Mouse (Mus musculus) kidney, postnatal 14 days (tissue): ENCODE data around the gene Tom1l2.

Source experiments
- DNase-seq: peaks from one replicate; pipeline ENCODE4 v3.0.0; 2022; ENCODE audit warnings: mixed read lengths

The Tom1l2 gene

DNA sequence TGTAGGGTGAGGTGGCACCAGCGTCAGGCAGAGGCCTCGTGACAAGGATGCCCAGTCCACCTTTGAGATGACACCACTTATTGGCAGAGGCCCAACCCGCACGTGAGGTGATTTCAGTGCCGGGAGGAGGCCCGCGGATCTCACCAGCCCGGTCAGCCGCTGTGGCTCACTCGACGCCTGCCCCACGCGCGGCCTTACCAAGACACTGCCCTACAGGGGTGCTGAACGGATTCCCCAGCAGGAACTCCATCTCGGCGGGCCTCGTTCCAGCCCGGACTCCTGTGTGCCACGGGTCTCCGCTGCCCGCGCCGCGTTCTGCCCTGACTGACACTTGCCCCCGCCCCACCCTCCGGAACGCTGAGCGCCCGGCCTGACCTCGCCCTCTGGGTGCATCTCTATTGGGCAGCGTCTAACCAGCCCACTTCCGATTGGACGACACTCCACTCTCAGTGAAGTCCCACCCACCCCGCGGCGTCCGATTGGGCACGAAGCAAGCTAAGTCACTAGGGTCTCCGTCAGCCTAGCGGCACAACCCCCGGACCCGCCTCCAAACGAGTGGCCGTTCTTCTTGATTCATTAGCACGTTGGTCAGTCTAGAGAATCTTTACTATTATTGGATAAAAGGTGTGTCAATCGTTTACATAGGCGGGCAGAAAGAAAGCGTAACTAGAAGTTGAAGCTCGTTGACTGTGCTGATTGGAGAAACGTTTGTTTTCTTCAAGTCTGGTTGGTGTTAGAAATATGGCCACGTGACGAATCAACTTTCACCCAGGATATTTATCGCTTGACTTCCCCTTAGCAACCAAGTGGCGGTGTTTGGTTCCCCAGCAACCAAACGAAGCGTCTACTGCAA, at the start of gene Tom1l2, which contains the start of gene Drc3:
TSS of gene Tom1l2 (minus strand) at position 347 of the 853 bp plus-strand sequence.
TSS of gene Drc3 (plus strand) at position 771 of the 853 bp plus-strand sequence.
- peak; percentile 100 for DNase-seq

DNA sequence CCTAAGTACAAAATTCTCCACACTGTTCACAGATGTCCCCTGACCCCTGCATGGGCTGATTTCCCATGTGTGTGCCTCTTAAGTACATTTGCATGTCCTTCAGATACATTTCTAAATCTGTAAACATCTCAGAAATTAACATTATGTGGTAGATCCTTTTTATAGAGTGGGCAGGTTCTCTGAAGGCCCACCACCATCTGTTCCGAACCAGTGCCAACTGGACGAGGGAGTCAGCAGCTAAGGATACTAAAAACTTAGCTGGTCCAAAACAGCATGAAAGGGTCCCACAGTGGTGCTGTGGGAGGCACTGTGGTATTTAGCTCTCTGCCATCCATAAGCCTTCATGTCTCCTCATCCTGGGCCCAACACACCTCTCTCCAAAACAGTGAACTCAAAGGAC, 44.5 kb upstream of the Tom1l2 start:
- no peak for DNase-seq

DNA sequence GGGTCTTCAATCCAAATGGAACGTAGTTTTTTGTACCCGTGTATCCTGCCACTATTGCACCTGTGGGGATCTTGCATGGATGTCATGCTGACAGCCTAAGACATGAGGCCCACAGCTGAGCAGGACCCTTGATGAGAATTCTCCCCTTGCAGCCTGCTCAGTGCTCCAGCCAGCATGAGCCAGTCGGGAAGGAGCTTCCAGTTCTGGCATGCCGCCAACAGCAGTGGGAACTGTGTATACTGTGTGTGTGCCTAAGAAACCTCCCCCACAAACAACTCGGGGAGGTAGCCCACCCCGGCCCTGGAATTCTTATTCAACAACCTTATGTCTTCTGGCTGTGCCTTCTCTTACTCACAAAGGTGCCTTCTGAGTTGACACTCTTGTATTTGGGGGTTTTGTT, 43.8 kb upstream of the Tom1l2 start:
- DNase-seq, result peak; percentile 29

DNA sequence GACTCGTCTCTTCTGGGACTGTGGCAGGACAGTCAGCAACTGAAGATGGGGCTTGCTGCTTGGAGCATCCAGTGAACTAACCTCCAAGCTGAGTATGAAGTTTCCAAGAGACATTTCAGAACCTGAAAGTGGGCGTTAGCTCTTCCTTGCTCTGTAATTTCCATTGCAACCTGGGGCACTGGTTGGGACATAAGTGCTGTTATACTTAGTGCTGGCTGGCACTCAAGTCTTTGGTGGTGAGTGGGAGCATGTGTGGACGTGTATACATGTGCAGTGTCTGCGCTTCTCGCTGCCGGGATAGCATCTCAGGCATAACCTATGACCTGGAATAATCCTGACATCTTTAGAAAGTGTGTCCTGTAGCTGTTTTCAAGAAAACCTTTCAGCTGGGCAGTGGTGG, 38.6 kb upstream of the Tom1l2 start:
- DNase-seq, result no peak

DNA sequence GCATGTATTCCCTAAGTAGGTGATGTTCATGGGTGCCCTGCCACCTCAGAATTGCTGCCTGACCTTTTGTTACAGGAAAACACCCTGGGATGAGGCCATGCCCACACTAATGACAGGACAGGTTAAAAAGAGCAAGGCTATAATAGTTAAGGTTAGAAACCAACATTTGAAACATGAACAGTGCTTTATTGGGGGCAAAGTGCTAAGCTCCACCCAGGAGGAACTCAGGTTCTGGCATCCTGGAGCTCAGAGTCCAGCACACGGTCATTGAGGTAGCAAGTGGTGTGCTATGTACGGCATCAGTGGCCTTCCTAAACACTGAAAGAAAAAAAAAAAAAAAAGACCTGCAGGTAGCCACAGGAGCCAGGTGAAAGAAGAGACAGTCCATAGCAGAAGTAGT, 35.2 kb upstream of the Tom1l2 start:
- no peak for DNase-seq

DNA sequence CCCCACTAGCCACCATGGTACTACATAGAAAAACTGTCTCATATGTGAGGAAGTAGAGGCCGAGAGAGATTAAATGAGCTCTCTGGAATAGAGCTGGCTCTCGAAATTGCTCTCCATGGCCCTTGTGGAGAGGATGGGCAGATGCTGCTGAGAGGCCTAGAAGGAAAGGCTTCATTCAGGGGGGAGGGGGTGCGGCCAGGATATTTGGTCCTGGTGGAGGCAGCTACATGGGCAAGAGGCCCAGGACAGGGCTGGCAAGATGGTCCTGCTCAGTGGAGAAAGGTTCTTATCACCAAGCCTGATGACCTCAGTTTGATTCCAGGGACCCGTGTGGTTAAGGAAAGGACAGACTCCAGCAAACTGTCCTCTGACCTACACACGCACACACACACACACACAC, 33.2 kb upstream of the Tom1l2 start:
- no peak for DNase-seq

DNA sequence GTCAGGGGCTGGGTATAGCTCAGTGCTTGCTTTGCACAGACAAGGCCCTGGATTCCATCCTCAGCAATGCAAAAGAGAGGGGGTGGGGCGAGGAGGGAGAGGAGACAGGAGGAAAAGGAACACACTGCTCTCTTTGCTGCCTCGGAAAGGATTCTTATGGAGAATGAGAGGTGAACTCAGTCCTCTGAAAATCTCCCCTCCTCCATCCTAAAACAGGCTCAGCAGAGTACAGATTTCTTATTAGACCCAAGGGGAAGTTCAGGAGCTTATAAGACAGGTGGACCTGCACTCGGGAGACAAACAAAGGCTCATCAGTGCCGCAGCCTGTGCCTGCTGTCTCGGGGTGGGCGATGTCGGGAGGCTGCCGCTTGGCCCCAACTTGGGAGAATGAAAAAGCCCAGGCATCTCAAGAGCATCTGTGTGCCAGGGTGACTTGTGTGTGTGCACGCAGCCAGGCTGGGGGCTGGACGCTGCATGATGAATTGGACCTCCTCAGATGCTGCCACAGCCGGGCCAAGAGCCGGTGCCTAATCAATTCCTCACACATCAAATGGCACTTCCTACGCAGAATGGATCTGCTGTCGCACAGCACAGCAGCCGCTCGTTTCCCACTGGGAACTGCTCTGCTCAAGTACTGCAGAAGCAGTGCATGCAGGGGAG, 32.2 kb upstream of the Tom1l2 start:
- DNase-seq, result no peak

DNA sequence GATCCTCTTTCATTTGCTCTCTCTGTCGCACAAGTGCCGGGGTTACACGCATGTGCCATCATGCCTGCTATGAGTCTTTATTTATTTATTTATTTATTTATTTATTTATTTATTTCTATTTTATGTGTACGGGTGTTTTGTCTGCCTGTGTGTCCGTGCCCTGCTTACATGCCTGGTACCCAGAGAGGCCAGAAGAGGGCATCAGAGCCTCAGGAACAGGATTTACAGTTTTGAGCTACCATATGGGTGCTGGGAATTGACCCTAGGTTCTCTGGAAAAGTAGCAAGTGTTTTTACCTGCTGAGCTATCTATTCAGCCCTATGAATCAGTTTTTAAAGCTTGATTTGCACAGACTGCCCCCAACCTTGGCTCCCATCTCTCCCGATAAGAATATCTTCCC, 30.8 kb upstream of the Tom1l2 start:
- no peak for DNase-seq

DNA sequence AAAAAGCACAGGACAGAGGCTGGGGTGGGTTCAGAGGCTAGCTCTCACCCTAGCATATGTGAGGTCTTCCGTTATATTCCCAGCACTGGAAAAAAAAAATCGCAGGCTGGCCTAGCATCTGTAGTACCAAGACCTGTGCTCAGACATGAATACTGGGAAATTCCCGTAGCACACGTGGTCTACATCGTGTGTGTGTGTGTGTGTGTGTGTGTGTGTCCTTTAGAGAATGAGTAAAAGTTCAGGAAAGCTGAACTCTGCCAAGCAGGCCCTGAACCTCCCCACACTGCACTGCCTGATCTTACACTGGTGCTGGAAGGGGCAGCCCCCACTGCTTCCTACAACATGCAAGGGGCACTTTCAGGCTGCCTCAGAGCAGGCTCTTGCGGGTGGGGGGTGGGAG, 21.8 kb upstream of the Tom1l2 start:
- no peak for DNase-seq

DNA sequence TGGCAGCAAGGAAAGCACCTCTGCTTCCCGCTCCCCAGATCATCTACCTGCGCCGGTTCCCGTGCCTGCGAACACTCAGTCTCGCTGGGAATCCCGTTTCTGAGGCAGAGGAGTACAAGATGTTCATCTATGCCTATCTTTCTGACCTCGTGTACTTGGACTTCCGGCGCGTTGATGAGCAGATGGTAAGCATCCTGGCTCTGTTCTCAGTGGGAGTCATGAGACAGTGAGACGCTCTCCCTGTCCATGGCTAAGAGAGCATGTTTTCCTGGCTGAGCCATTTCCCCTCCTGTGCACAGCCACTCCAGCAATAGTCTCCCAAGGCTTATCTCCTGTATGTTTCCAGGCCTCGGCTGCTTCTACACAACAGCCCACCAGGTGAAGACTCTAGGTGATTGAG, 17.7 kb upstream of the Tom1l2 start:
- DNase-seq, result no peak

DNA sequence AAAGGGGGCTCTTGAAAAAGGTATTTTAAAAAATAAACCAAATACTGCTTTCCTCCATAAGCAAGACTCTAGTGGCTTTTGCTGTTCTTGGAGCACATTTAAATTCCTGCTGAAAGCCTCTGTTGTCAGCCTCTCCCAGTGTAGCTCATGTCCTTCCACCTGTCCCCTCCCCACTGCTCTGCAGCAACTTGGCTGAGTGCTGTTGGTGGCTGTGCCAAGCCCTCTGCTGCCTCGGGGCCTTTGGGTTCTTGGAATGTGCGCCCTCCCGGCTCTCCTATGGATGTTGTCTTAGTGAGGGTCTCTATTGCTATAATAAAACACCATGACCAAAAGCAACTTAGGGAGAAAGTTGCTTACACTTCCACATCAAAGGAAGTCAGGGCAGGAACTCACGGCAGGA, 16.7 kb upstream of the Tom1l2 start:
- DNase-seq, result no peak

DNA sequence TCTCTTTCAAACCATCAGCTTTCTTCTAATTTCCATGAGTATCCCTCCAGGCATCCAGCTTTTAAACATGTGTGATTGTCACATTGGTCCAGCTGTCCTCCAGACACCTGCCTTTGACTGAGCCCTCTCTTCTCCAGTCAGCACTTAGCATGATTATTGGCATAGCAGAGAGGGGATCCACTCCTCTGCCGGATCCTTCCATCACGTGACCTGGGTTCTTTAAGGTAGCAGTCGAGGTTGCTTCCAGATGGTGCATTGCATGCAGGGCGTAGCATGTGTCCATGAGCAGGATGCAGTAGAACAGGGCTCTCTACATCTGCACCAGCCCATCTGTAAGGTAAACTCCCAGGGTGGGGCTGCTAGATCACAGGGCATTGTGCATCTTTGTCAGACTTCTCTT, 16.2 kb upstream of the Tom1l2 start:
- no peak for DNase-seq

DNA sequence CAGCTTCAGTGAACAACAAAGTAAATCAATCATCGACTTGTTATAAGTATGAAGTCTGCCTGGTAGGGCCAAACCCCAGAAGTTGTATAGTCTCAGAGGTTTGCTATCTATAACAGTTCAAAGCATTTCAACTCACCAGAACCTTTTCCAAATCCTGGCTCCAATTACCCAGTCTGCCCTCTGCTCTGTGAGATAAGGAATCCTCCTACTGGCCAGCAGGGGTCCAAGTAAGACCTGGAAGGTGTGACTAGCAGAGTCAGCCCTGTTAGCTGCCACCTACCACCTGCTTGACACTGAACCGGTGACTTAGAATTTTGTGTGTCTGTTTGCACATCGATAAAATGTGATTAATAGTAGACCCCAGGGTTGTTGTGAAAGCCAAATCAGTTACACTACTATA, 14.6 kb upstream of the Tom1l2 start:
- no peak for DNase-seq

DNA sequence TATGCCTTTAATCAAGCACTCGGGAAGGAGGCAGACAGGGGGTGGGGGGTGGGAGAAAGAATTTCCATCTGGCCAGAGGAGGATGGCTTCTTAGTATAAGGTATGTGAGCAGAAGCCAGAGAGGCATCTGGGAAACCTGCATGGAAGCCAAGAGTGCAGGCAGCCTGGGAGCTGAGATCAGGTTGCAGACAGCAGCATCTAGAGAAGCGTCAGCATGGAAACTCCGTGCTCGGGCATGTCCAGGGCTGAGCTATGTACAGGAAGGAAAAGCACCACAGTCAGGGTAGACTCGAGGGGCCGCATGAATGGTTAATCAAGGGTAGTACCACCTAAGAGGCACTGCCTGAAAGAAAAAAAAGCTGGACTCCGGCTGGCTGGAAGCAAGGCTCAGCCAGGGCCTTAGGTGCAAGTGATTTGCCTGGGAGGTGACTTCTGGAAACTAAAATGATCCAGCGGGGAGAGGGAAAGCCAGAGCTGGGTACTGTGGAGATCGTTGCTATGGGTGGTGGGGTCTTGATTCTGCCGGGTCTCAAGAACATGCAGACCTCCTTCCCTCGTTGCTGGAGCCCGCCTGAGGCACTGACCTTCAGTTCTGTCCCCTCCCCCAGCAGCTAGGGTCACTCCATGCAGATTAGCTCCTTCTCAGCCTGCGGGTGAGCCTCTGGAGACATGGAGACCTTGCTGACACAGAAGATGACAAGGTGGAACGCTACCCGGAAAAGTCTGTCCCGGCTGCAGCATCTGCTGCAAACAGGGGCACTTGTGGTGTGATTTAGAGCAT, 13.7 kb upstream of the Tom1l2 start:
- no peak for DNase-seq

DNA sequence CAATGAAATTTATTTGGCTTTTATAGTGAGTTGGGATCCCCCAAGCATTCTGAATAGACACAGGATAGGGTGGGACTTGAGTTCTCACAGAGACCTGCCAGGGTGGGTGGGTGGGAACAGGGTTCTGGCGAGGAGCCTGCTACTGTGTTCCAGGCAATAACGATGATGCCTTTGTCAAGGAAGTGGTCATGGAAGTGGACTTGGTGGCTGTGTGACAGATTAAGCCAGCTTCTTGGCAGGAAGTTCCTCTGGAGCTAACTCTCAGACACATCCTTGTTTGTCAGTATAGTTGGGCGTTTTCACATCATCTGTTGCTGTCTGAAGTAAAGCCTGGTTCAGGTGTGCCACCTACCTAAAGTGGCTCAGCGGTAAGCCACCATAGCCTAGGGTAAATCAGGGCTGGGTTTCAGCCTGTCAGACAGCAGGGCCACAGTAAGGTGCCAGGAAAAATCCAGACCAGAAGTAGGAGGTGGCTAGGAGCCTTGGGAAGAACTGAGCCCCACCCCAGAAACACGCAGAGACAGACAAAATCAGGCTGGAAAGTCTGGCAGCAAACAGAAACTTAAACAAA, 8.0 kb upstream of the Tom1l2 start:
- DNase-seq, result peak; percentile 52

DNA sequence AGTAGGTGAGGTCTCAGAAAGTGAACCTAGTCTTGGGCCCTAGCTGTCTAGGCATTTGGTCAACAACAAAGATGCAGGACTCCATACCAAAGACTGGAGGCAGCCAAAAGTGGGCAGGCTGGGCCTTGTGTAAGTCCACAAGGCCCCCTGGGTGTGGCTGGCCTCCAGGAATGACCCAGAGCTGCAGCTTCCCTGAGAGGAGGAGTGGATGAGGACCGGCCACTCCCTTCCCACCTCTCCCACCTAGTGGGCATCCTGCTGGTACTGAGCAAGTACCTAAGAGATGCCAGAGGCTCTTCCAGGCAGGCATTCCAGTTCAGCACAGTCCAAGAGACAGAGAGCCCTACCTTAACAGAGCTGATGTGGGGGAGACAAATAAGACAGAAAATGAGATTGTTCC, 7.2 kb upstream of the Tom1l2 start:
- no peak for DNase-seq

DNA sequence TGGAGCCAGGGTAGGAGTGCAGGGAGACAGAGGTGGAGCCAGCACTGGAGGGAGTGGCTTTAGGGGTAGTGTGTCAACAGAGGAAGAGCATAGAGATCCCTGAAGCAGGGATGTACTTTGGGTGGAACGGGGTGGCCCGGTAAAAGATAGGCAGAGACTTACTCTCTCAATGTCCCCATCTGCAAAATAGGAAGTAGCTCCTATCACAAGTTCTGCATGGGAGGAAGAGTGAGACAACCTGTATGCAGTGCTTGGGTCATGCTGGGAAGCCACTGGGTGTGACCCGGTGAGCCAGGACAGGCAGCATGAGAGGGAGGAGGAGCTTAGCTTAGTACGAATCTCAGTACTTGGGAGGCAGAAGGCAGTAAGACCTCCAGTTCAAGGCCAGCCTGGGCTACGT, 6.4 kb upstream of the Tom1l2 start:
- DNase-seq, result no peak

DNA sequence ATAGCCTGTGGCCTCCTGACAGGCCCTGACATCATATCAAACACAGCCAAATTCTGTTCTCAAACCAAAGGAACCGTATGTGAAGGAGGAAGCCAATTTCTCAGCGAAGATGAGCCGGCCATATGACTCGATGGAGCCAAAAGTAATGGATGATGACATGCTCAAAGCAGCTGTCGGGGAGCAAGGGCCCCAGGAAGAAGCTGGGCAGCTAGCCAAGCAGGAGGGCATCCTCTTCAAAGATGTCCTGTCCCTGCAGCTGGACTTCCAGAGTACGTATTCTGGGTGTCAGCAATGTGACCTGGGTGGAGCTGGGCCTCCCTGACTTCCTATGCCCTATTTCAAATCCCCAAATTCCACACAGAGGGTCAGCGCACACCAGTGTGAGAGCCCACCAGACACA, 5.8 kb upstream of the Tom1l2 start:
- DNase-seq, result no peak

DNA sequence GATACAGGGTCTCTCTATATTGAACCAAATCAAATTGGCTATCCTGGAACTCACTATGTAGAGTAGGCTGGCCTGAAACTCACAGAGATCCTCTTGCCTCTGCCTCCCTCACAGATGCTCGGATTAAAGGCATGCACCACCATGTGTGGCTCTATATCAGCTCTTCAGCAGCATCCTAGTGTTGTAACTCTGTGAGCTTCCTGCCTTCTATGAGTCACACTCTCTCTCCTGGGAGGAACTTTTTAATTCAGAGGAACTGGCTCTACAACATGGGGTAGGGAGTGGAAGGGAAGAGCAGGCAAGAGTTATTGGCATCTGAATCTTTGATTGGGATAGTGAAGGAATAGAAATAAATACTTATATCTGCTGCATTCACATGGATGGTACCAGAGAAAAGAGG, 4.4 kb upstream of the Tom1l2 start:
- DNase-seq, result no peak

DNA sequence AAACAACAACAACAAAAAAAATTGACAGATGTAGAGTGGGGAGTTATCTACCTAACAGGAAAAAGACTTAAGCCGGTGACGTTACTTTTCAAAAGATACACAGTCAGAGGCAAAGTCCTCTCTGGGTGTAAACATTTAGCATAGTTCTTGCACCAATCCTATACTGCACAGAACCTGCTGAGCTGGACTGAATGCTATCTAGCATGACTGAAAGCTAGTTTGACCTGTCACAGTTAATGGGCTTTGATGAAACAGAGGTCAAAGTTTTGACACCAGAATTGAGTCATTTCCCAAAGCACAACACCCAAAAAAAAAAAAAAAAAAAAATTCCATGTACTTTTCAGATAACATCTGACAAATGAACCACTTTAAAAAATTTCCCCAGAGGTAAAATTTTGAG, 3.2 kb upstream of the Tom1l2 start:
- DNase-seq, result no peak

DNA sequence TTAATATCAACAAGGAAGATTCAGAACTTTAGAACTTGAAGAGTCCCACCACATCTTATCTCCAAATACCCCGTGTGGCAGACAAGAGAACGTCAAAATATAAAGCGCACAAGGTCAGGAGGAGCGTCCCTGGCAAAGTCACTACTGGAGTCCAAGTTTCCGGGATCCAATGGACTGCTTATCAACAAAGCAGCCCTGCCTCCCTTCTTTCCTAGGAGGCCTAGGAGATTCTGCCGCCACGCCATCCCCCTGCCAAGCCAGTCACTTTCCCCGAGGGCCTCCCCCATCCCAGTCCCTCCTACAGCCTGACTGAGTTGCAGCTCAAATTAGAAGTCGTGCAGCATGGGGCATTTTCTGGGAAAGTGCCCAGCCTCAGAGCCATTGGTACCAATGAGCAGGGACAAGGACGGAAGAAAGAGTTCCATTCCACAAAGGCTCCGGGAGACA, 757 bp downstream of the Tom1l2 start:
- peak; percentile 43 for DNase-seq

DNA sequence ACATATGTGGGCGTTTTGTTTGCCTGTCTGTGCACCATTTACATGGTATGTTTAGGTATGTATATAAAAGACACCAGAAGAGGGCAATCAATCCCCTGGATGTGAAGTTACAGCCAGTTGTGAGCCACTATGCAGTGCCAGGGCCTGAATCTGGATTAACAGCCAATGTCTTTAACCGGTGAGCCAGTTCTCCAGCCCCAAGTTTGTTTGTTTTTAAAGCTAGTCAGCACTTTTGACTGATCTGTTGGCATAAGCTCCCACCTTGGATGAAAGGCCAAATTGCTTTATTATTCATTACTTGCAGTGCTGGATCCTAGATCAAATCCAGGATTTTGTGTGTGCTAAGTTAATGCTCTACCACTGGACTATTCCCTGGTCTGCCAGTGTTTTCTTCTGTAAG, 1.3 kb downstream of the Tom1l2 start:
- peak; percentile 47 for DNase-seq

DNA sequence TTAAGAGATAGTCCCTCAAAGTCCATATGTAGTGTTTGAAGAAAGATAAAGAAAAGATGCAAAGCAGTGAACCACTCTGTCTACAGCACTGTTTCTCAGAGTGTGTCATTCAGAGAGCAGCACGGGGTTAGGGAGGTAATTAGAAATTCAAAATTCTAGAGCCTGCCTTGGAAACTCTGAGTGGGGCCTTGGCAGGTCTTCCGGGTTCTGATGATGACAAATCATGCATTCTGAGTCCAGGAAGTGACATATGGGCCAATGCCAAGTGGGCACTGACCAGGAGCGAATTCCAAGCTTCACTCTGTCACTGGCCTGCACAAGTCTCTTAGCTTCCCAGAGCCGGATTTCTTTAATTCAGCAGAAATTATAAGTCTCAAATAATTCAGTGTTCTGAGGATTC, 6.2 kb downstream of the Tom1l2 start:
- DNase-seq, result peak; percentile 84
